Mouse (Mus musculus): ENCODE measurements around the gene 4931429L15Rik. TPM values are rescaled to one million over a fixed set of nuclear protein-coding genes. Genes with fewer than 3 reads are reported as not detected.

The 4931429L15Rik gene
- polyA plus RNA-seq, 1 experiment from 2014 or later, result 0.15 TPM

DNA sequence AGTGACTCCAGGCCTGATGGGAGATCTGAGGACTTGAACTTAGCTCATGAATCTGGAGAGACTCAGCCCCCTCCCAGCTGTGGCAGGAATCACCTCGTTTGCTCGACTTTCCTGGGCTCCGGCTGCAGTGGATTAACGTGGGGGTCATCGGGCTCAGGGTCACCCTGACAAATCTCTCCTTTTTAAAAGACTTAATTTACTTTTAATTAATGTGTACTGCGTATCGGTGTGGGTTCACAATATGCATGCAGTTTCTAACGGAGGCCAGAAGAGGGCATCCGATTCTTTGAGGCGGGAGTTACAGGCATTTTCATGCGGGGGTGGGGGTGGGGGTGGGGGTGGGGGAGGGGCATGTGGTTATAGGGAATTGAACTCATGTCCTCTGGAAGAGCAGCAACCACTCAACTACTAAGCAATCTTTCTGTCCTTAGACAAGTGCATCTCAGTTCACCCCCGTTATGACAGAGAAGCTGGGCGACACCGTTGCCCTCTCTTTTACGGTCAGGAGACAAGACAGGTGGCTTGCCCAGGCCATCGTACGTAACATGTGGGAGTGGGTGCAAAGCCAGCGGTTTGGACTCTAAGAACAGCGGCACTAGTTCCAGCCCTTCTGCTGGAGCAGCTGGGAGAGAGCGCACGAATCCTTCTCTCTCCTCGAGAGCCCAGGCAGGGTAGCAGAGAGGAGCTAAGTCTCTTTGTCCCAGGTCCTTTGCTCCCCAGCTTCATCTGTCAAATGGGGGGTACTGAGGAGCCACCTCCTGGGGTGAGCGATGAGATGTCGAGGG, 10.2 kb upstream of the 4931429L15Rik start:
- Histone ChIP-seq H3K4me1 (ENCODE audit: control insufficient read depth, insufficient read depth, low read length) (peaks cover 21% of the 10 kb centered on the region), H3K36me3 (ENCODE audit: control insufficient read depth, insufficient read depth, low read length) (no peaks in the 10 kb centered on the region), H3K4me3 (ENCODE audit: low read depth, low read length) (no peak overlapping the region), H3K4me2 (peak overlapping the region; percentile 48; the same call in 1 of the 2 replicates), H3K9ac (ENCODE audit: low read length) (peak overlapping the region; percentile 75; the same call in 1 of the 2 replicates), H3K9me3 (ENCODE audit: control insufficient read depth, low read length) (no peaks in the 10 kb centered on the region), H3K27me3 (ENCODE audit: control insufficient read depth, insufficient read depth, low read length) (peaks cover 11% of the 10 kb centered on the region), H3K27ac (ENCODE audit: low read depth, low read length) (no peak overlapping the region; the same call in 1 of the 2 replicates)
- 16% methylated on average over 24 of the region's 24 CpGs for WGBS
- DNase-seq (ENCODE audit: low spot score, missing footprints) (peak; percentile 88), ATAC-seq (ENCODE audit: low FRiP score) (0 out of 2 replicates have a peak, but pooled peaks have one; percentile 26)

DNA sequence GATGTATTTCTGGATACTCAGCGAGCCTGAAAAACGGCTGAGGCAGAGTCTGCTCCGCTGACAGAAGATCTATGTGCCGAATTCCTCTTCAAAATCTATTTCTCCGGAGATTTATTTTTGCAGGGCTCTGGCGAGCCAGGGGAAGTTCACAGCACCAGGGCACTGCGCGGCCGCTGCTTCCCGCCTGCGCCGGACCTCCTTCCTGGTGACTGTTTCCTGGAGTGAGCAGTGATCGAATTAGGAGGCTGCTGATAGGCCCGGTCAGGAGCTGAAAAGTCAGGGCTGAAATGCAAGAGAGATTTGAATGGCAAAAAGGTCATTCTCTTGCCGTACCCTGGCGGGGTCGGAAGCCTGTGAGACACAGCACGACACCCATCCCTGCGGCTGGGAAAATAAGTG, 9.5 kb upstream of the 4931429L15Rik start:
- DNase-seq (ENCODE audit: low spot score, missing footprints) (peak; percentile 96), ATAC-seq (ENCODE audit: low FRiP score) (peak; percentile 72)
- H3K27me3 ChIP-seq (ENCODE audit: control insufficient read depth, insufficient read depth, low read length), result peaks cover 9% of the 10 kb centered on the region
- H3K4me2 ChIP-seq, result peak overlapping the region; percentile 48
- H3K4me1 ChIP-seq (ENCODE audit: control insufficient read depth, insufficient read depth, low read length), result peaks cover 15% of the 10 kb centered on the region
- H3K4me3 ChIP-seq (ENCODE audit: low read depth, low read length), result peak overlapping the region; percentile 22; the same call in 1 of the 2 replicates
- H3K9me3 ChIP-seq (ENCODE audit: control insufficient read depth, low read length), result no peaks in the 10 kb centered on the region
- peak overlapping the region; percentile 91 for H3K27ac ChIP-seq (ENCODE audit: low read depth, low read length)
- no peaks in the 10 kb centered on the region for H3K36me3 ChIP-seq (ENCODE audit: control insufficient read depth, insufficient read depth, low read length)
- H3K9ac ChIP-seq (ENCODE audit: low read length), result peak overlapping the region; percentile 75
- 2% methylated on average over 19 of the region's 19 CpGs for WGBS

DNA sequence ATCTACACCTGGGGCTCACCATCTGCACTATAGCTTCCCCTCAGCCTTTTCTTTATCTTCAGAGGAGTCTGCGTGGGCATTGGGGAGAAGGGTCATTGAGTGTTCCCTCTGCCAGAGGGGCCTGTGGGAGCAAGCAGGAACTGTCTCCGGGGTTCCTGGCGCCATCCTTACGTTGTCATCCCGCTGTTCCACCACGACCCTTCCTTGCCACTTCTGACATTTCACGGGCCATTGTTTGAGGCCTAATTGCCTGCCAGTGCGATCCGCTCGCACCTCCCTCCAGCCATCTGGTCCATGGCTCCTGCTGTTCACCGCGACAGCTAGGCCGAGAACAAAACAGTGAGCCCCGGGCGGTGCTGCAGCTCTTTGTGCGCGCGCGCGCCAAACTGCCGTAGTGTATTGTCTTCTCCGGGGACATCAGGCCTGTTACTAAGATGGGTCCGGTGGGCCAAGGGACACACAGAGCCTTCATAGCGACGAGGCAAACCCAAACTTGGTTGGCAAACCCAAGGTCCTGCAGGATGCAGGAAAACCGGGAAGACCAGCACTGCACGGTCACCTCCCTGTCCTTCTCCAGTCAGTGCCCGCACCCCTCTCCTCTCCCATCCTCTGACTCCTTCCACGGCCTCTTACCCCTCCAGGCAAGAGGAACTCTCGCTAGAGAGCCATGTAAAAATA, 8.9 kb upstream of the 4931429L15Rik start:
- ATAC-seq (ENCODE audit: low FRiP score), result peak; percentile 79
- 2% methylated on average over 30 of the region's 30 CpGs for WGBS

DNA sequence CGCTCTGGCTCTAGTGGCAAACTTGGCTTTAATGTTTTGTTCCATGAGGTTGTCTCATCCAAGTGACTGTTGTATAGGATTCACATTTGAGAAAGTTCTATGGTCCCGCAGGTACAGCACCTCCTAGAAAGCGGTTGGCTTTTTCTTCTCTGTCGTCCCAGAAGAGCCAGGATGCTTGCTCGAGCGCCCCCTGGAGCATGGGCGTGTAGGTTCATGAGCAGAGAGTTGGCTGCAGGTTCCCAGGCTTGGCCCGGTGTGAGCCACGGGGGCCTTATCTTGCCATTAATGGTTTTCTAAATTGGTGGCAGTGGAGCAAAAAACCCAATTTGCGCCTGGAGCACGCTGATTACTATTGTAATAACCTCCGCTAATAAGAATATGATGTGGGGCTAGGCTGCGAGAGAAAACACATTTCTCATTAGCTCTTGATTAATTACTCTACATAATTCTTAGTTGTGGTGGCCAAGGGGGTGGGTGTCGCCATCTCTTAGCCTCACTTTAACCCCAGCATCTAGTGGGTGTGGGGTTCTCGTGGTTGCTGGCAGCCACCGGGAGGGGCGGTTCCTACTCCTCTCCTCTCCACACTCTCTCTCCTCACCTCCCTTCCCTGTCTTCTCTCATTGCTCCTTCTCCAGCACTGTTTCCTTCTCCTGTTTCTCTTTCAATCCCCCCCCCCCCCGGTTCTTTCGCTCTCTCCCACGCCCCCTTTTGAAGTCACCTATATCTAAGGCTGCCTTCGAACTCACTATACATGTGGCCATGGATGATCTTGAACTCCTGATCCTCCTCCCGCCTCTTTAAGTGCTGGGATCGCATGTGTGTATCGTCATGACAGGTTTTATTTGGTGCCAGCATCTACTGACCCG, 8.2 kb upstream of the 4931429L15Rik start:
- H3K4me2 ChIP-seq, result peak overlapping the region; percentile 48
- no peaks in the 10 kb centered on the region for H3K9me3 ChIP-seq (ENCODE audit: control insufficient read depth, low read length)
- WGBS, result 67% methylated on average over 25 of the region's 25 CpGs
- H3K27ac ChIP-seq (ENCODE audit: low read depth, low read length), result peak overlapping the region; percentile 91
- H3K4me3 ChIP-seq (ENCODE audit: low read depth, low read length), result no peak overlapping the region
- DNase-seq (ENCODE audit: low spot score, missing footprints), result peak; percentile 83
- no peak; the same call in 1 of the 2 replicates for ATAC-seq (ENCODE audit: low FRiP score)
- peaks cover 2% of the 10 kb centered on the region; the same call in 1 of the 2 replicates for H3K27me3 ChIP-seq (ENCODE audit: control insufficient read depth, insufficient read depth, low read length)
- peak overlapping the region; percentile 75 for H3K9ac ChIP-seq (ENCODE audit: low read length)
- H3K36me3 ChIP-seq (ENCODE audit: control insufficient read depth, insufficient read depth, low read length), result no peaks in the 10 kb centered on the region
- H3K4me1 ChIP-seq (ENCODE audit: control insufficient read depth, insufficient read depth, low read length), result peaks cover 15% of the 10 kb centered on the region

More for the DNA sequence above, 8.9 kb upstream of the 4931429L15Rik start:
- H3K4me2 ChIP-seq, result peak overlapping the region; percentile 48
- H3K27me3 ChIP-seq (ENCODE audit: control insufficient read depth, insufficient read depth, low read length), result peaks cover 5% of the 10 kb centered on the region
- DNase-seq (ENCODE audit: low spot score, missing footprints), result peak; percentile 97
- no peaks in the 10 kb centered on the region for H3K36me3 ChIP-seq (ENCODE audit: control insufficient read depth, insufficient read depth, low read length)
- peak overlapping the region; percentile 75 for H3K9ac ChIP-seq (ENCODE audit: low read length)
- no peaks in the 10 kb centered on the region for H3K9me3 ChIP-seq (ENCODE audit: control insufficient read depth, low read length)
- H3K27ac ChIP-seq (ENCODE audit: low read depth, low read length), result peak overlapping the region; percentile 91
- peak overlapping the region; percentile 22; the same call in 1 of the 2 replicates for H3K4me3 ChIP-seq (ENCODE audit: low read depth, low read length)
- H3K4me1 ChIP-seq (ENCODE audit: control insufficient read depth, insufficient read depth, low read length), result peaks cover 15% of the 10 kb centered on the region

DNA sequence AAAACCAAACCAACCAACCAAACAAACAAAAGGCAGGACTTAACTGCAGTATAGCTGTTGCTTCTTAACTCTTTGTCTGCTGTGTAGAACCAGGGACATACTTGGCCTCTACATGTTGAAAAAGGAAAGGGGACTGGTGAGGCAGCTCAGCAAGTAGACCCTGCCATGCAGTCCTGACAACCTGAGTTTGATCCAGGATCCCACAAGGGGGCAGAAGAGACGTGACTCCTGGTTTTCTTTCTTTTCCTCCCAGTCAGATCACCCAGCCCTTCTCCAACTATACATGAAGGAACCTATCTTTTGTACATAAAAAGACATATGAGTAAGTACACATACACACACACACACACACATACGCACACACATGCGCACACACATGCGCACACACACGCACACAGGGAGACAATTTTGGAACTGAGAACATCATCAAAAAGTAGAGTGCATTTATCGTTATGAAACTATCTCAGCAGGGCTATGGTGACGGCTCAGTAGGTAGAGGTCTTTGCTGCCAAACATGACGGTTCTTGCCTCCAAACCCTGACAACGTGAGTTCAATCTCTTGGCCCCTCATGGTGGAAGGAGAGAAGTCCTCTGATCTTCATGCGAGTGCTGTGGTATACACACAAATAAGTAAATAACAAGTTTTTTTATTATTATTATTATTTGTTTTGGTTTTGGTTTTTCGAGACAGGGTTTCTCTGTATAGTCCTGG, 7.1 kb upstream of the 4931429L15Rik start:
- ATAC-seq (ENCODE audit: low FRiP score), result no peak
- Histone ChIP-seq H3K27me3 (ENCODE audit: control insufficient read depth, insufficient read depth, low read length) (peaks cover 2% of the 10 kb centered on the region; the same call in 1 of the 2 replicates), H3K36me3 (ENCODE audit: control insufficient read depth, insufficient read depth, low read length) (no peaks in the 10 kb centered on the region), H3K9ac (ENCODE audit: low read length) (no peak overlapping the region), H3K9me3 (ENCODE audit: control insufficient read depth, low read length) (no peaks in the 10 kb centered on the region), H3K4me3 (ENCODE audit: low read depth, low read length) (no peak overlapping the region), H3K27ac (ENCODE audit: low read depth, low read length) (no peak overlapping the region), H3K4me2 (no peak overlapping the region), H3K4me1 (ENCODE audit: control insufficient read depth, insufficient read depth, low read length) (peaks cover 15% of the 10 kb centered on the region)
- DNase-seq (ENCODE audit: low spot score, missing footprints), result peak; percentile 78
- WGBS, result 92% methylated on average over 11 of the region's 11 CpGs

DNA sequence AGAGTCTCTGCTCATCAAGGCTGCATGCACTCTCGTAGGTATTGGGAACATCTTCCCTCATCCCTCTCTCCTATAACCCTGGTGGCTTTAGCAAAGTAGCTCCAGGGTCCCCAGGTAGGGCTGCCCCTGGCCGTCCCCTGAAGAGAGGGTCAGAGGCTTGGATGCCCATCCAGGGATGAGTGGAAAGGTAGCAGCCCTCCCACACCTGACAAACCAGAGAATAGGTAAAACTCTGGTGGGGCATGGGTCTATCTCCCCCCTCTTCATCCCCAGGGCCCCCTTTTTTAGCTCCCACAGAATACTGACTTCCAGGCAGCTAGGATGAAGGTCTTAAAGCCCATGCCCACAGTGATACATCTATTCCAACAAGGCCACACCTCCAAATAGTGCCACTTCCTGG, 675 bp upstream of the 4931429L15Rik start:
- Histone ChIP-seq H3K4me1 (ENCODE audit: control insufficient read depth, insufficient read depth, low read length) (peaks cover 11% of the 10 kb centered on the region), H3K9me3 (ENCODE audit: control insufficient read depth, low read length) (no peaks in the 10 kb centered on the region), H3K27me3 (ENCODE audit: control insufficient read depth, insufficient read depth, low read length) (no peaks in the 10 kb centered on the region), H3K27ac (ENCODE audit: low read depth, low read length) (no peak overlapping the region), H3K4me3 (ENCODE audit: low read depth, low read length) (no peak overlapping the region), H3K9ac (ENCODE audit: low read length) (no peak overlapping the region), H3K36me3 (ENCODE audit: control insufficient read depth, insufficient read depth, low read length) (no peaks in the 10 kb centered on the region), H3K4me2 (no peak overlapping the region)
- WGBS, result 92% methylated on average over 2 of the region's 2 CpGs
- ATAC-seq (ENCODE audit: low FRiP score) (no peak), DNase-seq (ENCODE audit: low spot score, missing footprints) (peak; percentile 28)

DNA sequence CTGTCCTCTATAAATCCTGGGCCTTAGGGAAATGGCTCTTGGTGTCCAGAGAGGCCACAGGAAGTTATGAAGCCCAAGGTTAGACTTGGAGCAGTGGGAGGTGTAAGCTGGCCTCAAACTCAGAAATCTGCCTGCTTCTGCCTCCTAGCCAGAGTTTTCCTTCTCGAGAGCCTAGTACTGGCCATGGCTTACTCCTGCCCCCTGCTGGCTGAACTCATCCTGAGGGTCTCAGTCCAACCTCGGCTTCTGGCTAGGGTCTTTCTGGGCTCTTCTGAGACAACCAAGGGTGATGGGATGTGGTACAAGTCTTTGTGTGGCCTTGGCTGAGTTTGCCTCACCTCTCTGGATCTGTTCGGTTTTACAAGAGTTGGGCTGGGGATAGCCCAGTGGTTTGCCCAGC, 1.8 kb downstream of the 4931429L15Rik start:
- Histone ChIP-seq H3K4me2 (no peak overlapping the region), H3K9me3 (ENCODE audit: control insufficient read depth, low read length) (no peaks in the 10 kb centered on the region), H3K9ac (ENCODE audit: low read length) (no peak overlapping the region), H3K27ac (ENCODE audit: low read depth, low read length) (no peak overlapping the region), H3K4me1 (ENCODE audit: control insufficient read depth, insufficient read depth, low read length) (peaks cover 12% of the 10 kb centered on the region), H3K27me3 (ENCODE audit: control insufficient read depth, insufficient read depth, low read length) (no peaks in the 10 kb centered on the region), H3K36me3 (ENCODE audit: control insufficient read depth, insufficient read depth, low read length) (no peaks in the 10 kb centered on the region), H3K4me3 (ENCODE audit: low read depth, low read length) (no peak overlapping the region)
- ATAC-seq (ENCODE audit: low FRiP score), result no peak
- WGBS, result 92% methylated on average over 3 of the region's 3 CpGs
- DNase-seq (ENCODE audit: low spot score, missing footprints), result peak; percentile 69

DNA sequence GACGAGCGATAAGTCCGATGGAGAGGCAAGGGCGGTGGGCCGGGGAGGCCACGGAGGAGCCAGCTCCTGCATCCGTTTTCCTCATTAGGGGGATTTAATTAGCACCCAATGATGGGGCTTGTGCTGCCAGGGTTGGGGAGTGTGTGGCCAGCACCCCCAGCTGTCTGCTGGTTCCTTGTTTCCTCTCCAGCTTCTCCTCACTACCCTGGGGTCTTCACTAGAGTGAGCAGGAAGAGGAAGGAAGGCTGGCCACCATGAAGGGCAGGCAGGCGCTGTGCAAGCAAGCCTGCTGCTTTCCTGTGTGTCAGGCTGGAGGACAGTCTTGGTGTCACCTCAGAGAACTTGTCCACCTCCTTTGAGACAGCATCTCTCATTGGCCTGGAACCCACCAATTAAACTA, 2.9 kb downstream of the 4931429L15Rik start:
- Histone ChIP-seq H3K4me3 (ENCODE audit: low read depth, low read length) (no peak overlapping the region), H3K9ac (ENCODE audit: low read length) (no peak overlapping the region), H3K27ac (ENCODE audit: low read depth, low read length) (no peak overlapping the region), H3K4me2 (no peak overlapping the region), H3K4me1 (ENCODE audit: control insufficient read depth, insufficient read depth, low read length) (peaks cover 12% of the 10 kb centered on the region), H3K27me3 (ENCODE audit: control insufficient read depth, insufficient read depth, low read length) (no peaks in the 10 kb centered on the region), H3K36me3 (ENCODE audit: control insufficient read depth, insufficient read depth, low read length) (no peaks in the 10 kb centered on the region), H3K9me3 (ENCODE audit: control insufficient read depth, low read length) (no peaks in the 10 kb centered on the region)
- 69% methylated on average over 8 of the region's 8 CpGs for WGBS
- DNase-seq (ENCODE audit: low spot score, missing footprints) (peak; percentile 72), ATAC-seq (ENCODE audit: low FRiP score) (no peak)

Measured in midbrain, embryonic 11.5 days (tissue).